Mouse (Mus musculus) MEL (cell line): ENCODE data around the gene Tmem108. TPM values are rescaled to one million over a fixed set of nuclear protein-coding genes. Genes with fewer than 3 reads are reported as not detected.

ENCODE experiments used
- DNase-seq: peaks from one replicate; pipeline ENCODE4 v3.0.0; 2011; ENCODE audit warnings: low read depth, low spot score
- H3K27ac ChIP-seq: 2 replicates; pipeline ENCODE4 v1.5.1; 2012; ENCODE audit warnings: low read depth, mild to moderate bottlenecking, control low read depth, low read length, moderate library complexity; ENCODE audit not compliant: control insufficient read depth
- H3K27me3 ChIP-seq, 2 experiments: fragments of 150-350 bp in 1 of 2; sonication (generic) in 1 of 2; 2 replicates each; pipeline ENCODE4 v1.6.1; 2012; ENCODE audit warnings: low read length in 2 of 2, mild to moderate bottlenecking in 2 of 2, improper control_type of control experiment in 1 of 2, moderate library complexity in 1 of 2; ENCODE audit not compliant: insufficient read depth in 2 of 2, control insufficient read depth in 1 of 2
- H3K36me3 ChIP-seq, 2 experiments: 2 replicates each; pipeline ENCODE4 v1.6.1; 2012 to 2014; ENCODE audit warnings: low read length in 2 of 2, improper control_type of control experiment in 1 of 2, inconsistent platforms in 1 of 2, mild to moderate bottlenecking in 1 of 2; ENCODE audit not compliant: insufficient read depth in 2 of 2, control insufficient read depth in 1 of 2
- H3K4me1 ChIP-seq, 2 experiments: fragments of 150-350 bp in 1 of 2; sonication (generic) in 1 of 2; 2 replicates each; pipeline ENCODE4 v1.6.1; 2012; ENCODE audit warnings: low read length in 2 of 2, improper control_type of control experiment in 1 of 2, mild to moderate bottlenecking in 1 of 2; ENCODE audit not compliant: insufficient read depth in 2 of 2, control insufficient read depth in 1 of 2
- H3K4me3 ChIP-seq, 2 experiments: fragments of 150-350 bp in 1 of 2; sonication (generic) in 1 of 2; 2 replicates each; pipeline ENCODE4 v1.5.1; 2012; ENCODE audit warnings: low read depth in 2 of 2, low read length in 2 of 2, mild to moderate bottlenecking in 2 of 2, moderate library complexity in 2 of 2, control low read depth in 1 of 2, improper control_type of control experiment in 1 of 2; ENCODE audit not compliant: control insufficient read depth in 1 of 2, insufficient read depth in 1 of 2
- H3K79me2 ChIP-seq: 2 replicates; pipeline ENCODE4 v1.6.1; 2012; ENCODE audit warnings: mild to moderate bottlenecking, low read length, moderate library complexity; ENCODE audit not compliant: control insufficient read depth, poor library complexity, insufficient read depth
- H3K9ac ChIP-seq: 2 replicates; pipeline ENCODE4 v1.6.1; 2012; ENCODE audit warnings: low read depth, mild to moderate bottlenecking, control low read depth, low read length, moderate library complexity; ENCODE audit not compliant: control insufficient read depth, poor library complexity, severe bottlenecking
- H3K9me3 ChIP-seq: fragments of 150-350 bp; sonication (generic); replicated peaks from 2 replicates; pipeline ENCODE4 v1.6.1; 2012; ENCODE audit warnings: mild to moderate bottlenecking, low read length, improper control_type of control experiment, moderate library complexity; ENCODE audit not compliant: insufficient read depth
- CHD1 ChIP-seq: IDR thresholded peaks from 2 replicates; pipeline ENCODE4 v1.6.1; 2012; ENCODE audit warnings: low read depth, mild to moderate bottlenecking, inconsistent platforms, low read length, improper control_type of control experiment
- ELF1 ChIP-seq: IDR thresholded peaks from 2 replicates; pipeline ENCODE4 v1.6.1; 2014; ENCODE audit warnings: low read depth, mild to moderate bottlenecking, inconsistent platforms, low read length, improper control_type of control experiment, moderate library complexity
- EP300 ChIP-seq, 2 experiments: IDR thresholded peaks; 2 replicates each; pipeline ENCODE4 v1.6.1; 2011; ENCODE audit warnings: improper control_type of control experiment in 2 of 2, low read length in 2 of 2, low read depth in 1 of 2, mild to moderate bottlenecking in 1 of 2
- GABPA ChIP-seq: IDR thresholded peaks from 2 replicates; pipeline ENCODE4 v1.6.1; 2012; ENCODE audit warnings: low read depth, mild to moderate bottlenecking, inconsistent platforms, low read length, improper control_type of control experiment, moderate library complexity
- JUND ChIP-seq: IDR thresholded peaks from 2 replicates; pipeline ENCODE4 v1.6.1; 2011; ENCODE audit warnings: low read depth, mild to moderate bottlenecking, improper control_type of control experiment, low read length
- MYC ChIP-seq: IDR thresholded peaks from 2 replicates; pipeline ENCODE4 v1.6.1; 2011; ENCODE audit warnings: low read depth, mild to moderate bottlenecking, low read length, improper control_type of control experiment, moderate library complexity
- NRF1 ChIP-seq: IDR thresholded peaks from 2 replicates; pipeline ENCODE4 v1.6.1; 2014; ENCODE audit warnings: low read depth, mild to moderate bottlenecking, inconsistent platforms, low read length, improper control_type of control experiment, moderate library complexity; ENCODE audit not compliant: poor library complexity, insufficient read depth, severe bottlenecking
- POLR2A ChIP-seq, 2 experiments: IDR thresholded peaks; 2 replicates each; pipeline ENCODE4 v1.6.1; 2011 to 2012; ENCODE audit warnings: low read length in 2 of 2, mild to moderate bottlenecking in 2 of 2, control low read depth in 1 of 2, improper control_type of control experiment in 1 of 2, low read depth in 1 of 2, moderate library complexity in 1 of 2; ENCODE audit not compliant: control insufficient read depth in 1 of 2, insufficient read depth in 1 of 2, poor library complexity in 1 of 2
- POLR2AphosphoS2 ChIP-seq: IDR thresholded peaks from 2 replicates; pipeline ENCODE4 v1.6.1; 2011; ENCODE audit warnings: low read length, improper control_type of control experiment
- RCOR1 ChIP-seq: IDR thresholded peaks from 2 replicates; pipeline ENCODE4 v1.6.1; 2012; ENCODE audit warnings: low read depth, mild to moderate bottlenecking, inconsistent platforms, low read length, improper control_type of control experiment
- SIN3A ChIP-seq: IDR thresholded peaks from 2 replicates; pipeline ENCODE4 v1.6.1; 2012; ENCODE audit warnings: low read length, improper control_type of control experiment, inconsistent platforms
- TAL1 ChIP-seq: IDR thresholded peaks from 2 replicates; pipeline ENCODE4 v1.6.1; 2012; ENCODE audit warnings: mild to moderate bottlenecking, inconsistent platforms, low read length, moderate library complexity, mixed read lengths
- TCF12 ChIP-seq: IDR thresholded peaks from 2 replicates; pipeline ENCODE4 v1.6.1; 2014; ENCODE audit warnings: low read depth, mild to moderate bottlenecking, inconsistent platforms, low read length, improper control_type of control experiment, moderate library complexity
- ZKSCAN1 ChIP-seq: IDR thresholded peaks from 2 replicates; pipeline ENCODE4 v1.6.1; 2012; ENCODE audit warnings: low read depth, mild to moderate bottlenecking, inconsistent platforms, low read length, improper control_type of control experiment, moderate library complexity
- ZMIZ1 ChIP-seq: IDR thresholded peaks from 2 replicates; pipeline ENCODE4 v1.6.1; 2012; ENCODE audit warnings: low read depth, mild to moderate bottlenecking, inconsistent platforms, low read length, improper control_type of control experiment, moderate library complexity
- polyA plus RNA-seq, 2 experiments: library from polyadenylated mRNA; stranded (reverse) in 1 of 2; unstranded in 1 of 2; fragments of >175 nt in 1 of 2; fragments of >200 nt in 1 of 2; gene quantifications; 2 replicates each; pipeline versions ENCODE4 v1.2.1 to v1.2.4; 2012; ENCODE audit warnings: low replicate concordance in 2 of 2, low read depth in 1 of 2; ENCODE audit not compliant: insufficient read length in 2 of 2, insufficient read depth in 1 of 2, missing spikeins in 1 of 2
- total RNA-seq: library from RNA; depleted of rRNA; stranded (reverse); fragments of 300-350 nt; gene quantifications from 2 replicates; pipeline ENCODE4 v1.2.3, GENCODE M21; 2012

Tmem108 gene
- total and polyA plus RNA-seq, 3 experiments: not detected

DNA sequence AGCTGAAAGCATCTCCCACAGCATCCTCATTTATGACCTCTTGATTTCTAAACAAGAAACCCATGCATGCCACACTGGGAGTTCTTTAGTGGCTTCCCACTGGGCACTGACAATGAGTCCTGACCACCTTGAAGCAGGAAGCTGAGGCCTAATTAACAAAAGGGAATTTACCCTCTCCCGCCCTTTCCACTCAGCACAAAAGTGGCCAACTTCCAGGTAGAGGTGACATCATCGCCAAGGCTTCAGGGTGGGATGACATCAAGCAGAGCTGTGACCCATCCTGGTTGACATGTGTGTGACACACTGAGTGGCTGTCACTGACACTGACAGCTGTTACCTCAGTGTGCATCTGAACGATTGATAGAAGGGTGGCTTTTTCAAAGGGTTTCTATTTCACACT lies 124.8 kb downstream of the Tmem108 start:
- H3K36me3 ChIP-seq: no peaks in the 10 kb centered on the region
- H3K27ac ChIP-seq: no peak overlapping the region
- no peak overlapping the region for H3K4me3 ChIP-seq
- H3K27me3 ChIP-seq: no peaks in the 10 kb centered on the region
- no peak for DNase-seq
- no peaks in the 10 kb centered on the region for H3K4me1 ChIP-seq
- no peak for TF ChIP-seq SIN3A
- TF ChIP-seq ZMIZ1: no peak
- TF ChIP-seq RCOR1: no peak
- TF ChIP-seq, all 39 proteins: peak for 0
- Histone ChIP-seq H3K9me3 (no peaks in the 10 kb centered on the region), H3K79me2 (no peaks in the 10 kb centered on the region), H3K9ac (no peak overlapping the region)

DNA sequence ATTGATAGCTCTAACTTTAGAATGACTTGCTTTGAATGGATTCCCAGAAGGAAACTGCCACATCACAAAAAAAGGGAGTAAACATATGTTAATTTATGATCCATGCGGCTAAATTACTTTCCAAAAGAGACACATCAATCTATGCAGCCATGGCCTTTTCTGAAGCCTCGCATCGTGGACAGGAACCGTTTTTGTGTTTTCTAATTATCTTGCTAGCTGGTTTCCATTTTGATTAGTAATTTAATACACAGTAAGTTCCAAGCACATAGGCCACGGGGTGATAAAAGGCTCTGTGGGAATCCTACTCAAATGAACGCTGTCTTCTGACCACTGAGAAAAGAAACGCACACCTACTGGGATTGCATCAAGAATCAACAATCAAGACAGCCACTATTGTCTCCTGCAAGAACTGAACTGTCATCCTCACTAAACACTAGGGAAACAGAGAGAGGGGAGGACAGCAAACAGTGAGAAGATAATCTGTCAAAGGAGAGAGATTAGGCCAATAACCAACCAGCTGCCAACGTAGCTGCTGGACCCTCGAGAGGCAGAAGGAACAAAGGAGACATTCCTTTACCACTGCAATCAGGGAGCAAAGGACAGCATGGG lies 132.7 kb downstream of the Tmem108 start:
- TF ChIP-seq GABPA (no peak), POLR2AphosphoS2 (no peak), CHD1 (no peak), EP300 (IDR thresholded peaks at IDR 0.05; ENCODE audit: low read depth in 1 of 2, low read length in 2 of 2) (no peak), ZKSCAN1 (no peak), ELF1 (no peak), POLR2A (IDR thresholded peaks at IDR 0.05; ENCODE audit: control insufficient read depth in 1 of 2, insufficient read depth in 1 of 2, low read depth in 1 of 2, low read length in 2 of 2, poor library complexity in 1 of 2) (no peak), TCF12 (no peak), NRF1 (no peak), TAL1 (no peak)
- Histone ChIP-seq H3K4me1 (no peaks in the 10 kb centered on the region), H3K9me3 (no peaks in the 10 kb centered on the region), H3K9ac (no peak overlapping the region), H3K36me3 (no peaks in the 10 kb centered on the region), H3K27ac (no peak overlapping the region), H3K4me3 (no peak overlapping the region), H3K27me3 (no peaks in the 10 kb centered on the region), H3K79me2 (no peaks in the 10 kb centered on the region)
- DNase-seq: no peak

DNA sequence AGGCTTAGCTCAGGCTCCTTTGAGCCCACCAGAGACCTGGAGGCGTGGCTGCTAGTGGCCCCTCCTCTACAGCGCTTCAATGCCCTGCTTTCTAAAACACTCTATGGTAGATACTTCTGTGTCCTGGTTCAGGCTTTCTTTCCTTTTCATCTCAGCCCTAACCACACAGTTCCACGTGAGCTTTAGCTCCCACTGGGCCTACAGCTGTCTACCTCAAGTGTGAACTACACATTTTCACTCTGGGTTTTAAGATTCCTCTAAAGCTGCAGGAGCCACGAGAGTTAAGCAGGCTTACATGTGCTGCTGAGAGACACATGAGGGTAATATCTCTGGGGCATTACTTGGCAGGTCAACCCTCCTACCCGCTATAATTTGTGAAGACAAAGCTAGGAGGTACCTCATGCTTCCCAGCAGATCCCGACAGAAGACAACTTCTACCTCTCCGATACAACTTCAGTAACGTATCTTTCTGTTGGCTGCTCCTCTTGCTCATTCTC lies 134.2 kb downstream of the Tmem108 start:
- TF ChIP-seq JUND (no peak), MYC (no peak)
- TF ChIP-seq, all 39 proteins: peak for 0
- Histone ChIP-seq H3K79me2 (no peaks in the 10 kb centered on the region), H3K4me1 (no peaks in the 10 kb centered on the region), H3K9ac (no peak overlapping the region), H3K4me3 (no peak overlapping the region), H3K36me3 (no peaks in the 10 kb centered on the region), H3K27me3 (no peaks in the 10 kb centered on the region), H3K27ac (no peak overlapping the region), H3K9me3 (no peaks in the 10 kb centered on the region)
- no peak for DNase-seq
